Mouse (Mus musculus) adrenal gland, adult 2 months (tissue): ENCODE measurements around the gene Thra. TPM values are rescaled to one million over a fixed set of nuclear protein-coding genes. Genes with fewer than 3 reads are reported as not detected.

Experiments used
- DNase-seq: peaks from one replicate; pipeline ENCODE4 v3.0.0; 2021
- polyA plus RNA-seq: library from polyadenylated mRNA; depleted of rRNA; stranded (reverse); fragments of >200 nt; gene quantifications from 2 replicates; pipeline ENCODE4 v1.2.3, GENCODE M21; 2012
- total RNA-seq, 2 experiments: library from RNA; stranded (reverse); gene quantifications; 2 replicates each; pipeline ENCODE4 v1.2.3; 2021

The Thra gene
- total and polyA plus RNA-seq, 3 experiments = 84.6 to 105 (median 86.1) TPM

DNA sequence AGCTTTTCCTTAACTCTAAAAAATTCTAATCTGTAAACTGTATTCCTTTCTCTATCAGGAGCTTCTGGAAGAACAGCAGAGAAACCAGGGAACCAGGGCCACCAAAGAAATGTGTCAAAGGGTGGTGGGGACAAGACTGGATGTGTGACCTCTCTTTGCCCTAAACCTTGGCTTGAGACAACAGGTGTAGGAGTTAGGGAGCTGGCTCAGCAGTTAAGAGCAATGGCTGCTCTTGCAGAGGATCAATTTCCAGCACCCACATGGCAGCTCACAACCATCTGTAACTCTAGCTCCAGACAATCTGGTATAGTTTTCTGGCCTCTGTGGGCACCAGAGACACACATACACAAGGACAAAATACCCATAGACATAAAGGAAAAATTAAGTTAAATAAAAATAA lies 37.5 kb downstream of the Thra start:
- no peak for DNase-seq

DNA sequence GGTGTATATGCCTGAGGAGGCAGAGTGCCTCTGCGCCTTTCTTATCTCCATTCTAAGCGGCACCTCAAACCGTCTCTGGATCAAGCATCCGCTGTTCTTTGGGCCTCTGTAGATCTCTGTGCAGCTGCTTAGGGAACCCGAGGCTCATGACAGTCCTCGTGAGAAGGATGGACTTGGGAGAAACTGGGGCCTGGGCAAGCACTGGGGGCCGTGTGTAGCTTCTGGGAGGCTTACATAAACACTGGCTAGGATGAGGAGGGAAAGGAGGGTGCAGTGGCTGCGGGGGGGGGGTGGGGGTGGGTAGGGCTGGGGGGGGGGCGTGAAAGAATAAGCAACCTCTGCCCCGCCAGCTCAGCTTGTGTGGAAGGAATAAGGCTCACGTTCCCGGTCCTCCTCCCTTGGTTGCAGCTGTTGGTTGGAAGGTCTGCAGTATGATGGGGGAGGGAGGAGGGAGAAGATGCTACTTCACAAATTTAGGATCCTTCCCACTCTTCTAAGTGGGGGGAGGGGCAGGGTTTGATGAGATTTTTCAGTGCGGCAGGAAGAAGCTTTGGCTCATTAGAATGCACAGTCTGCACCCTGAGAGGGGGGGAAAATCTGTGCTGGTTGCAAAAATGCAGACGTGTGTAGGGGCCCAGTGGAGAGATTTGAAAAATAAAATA lies 41.5 kb downstream of the Thra start:
- no peak for DNase-seq

- DNase-seq = peak; percentile 55
Measured at GRCm38 (mm10) chr11:98782651-98783235, 42.3 kb downstream of the Thra start.

DNA sequence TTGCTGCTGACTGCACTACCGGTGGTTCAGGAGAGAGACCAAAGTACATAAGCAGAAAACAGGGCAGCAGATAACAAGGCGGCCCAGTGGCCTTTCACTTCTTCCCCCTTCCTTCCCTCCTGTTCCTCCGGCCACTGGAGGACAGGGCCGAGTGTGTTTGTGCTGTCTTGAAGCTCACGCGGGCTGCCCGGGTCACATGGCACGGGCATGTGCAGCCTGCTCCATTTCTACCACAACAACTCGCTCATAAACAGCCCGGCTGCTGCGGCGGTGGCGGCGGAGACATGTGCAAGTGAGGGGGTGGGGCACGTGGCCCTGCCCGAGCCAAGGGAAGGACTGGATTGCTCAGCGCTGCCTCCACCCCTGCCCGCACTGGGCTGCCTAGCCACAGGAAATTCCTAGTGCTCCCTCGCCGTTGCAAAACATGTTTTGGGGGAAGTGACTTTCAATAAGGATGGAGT lies 42.8 kb downstream of the Thra start:
- DNase-seq = peak; percentile 99

GRCm38 (mm10) chr11:98784139-98784538 lies 43.7 kb downstream of the Thra start:
- DNase-seq = no peak

- no peak for DNase-seq
Measured at GRCm38 (mm10) chr11:98785214-98785613, 44.8 kb downstream of the Thra start.

DNA sequence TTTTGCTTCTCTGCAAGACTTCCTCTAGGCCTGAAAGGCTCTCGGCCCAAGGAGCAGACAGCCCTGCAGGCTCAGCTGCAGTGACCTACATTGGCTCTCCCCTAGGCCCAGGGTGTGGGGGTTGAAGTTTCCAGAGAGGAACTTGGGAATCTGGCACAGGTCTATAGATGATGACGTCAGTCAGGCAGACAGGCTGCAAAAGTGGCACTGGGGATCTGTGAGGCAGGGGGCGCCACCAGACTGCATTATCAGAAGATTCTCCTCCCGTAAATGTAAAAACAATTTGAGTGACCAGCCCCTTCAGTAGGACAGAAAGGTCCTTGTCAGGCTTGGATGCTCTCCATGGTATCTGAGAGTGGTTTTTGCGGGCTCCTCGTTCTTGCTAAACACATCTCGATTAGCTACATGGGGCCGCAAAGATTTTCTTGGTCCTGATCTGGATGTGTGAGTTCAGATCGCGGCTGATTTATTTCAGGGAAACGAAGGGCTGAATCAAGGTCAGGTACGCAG lies 45.4 kb downstream of the Thra start:
- peak; percentile 87 for DNase-seq

- DNase-seq = peak; percentile 97
Measured at GRCm38 (mm10) chr11:98786359-98787214, 46.1 kb downstream of the Thra start.

- DNase-seq = no peak
Measured at GRCm38 (mm10) chr11:98787229-98787628, 46.8 kb downstream of the Thra start.

- DNase-seq = no peak
Measured at GRCm38 (mm10) chr11:98787691-98788090, 47.3 kb downstream of the Thra start.

GRCm38 (mm10) chr11:98788139-98788538 lies 47.7 kb downstream of the Thra start:
- no peak for DNase-seq

DNA sequence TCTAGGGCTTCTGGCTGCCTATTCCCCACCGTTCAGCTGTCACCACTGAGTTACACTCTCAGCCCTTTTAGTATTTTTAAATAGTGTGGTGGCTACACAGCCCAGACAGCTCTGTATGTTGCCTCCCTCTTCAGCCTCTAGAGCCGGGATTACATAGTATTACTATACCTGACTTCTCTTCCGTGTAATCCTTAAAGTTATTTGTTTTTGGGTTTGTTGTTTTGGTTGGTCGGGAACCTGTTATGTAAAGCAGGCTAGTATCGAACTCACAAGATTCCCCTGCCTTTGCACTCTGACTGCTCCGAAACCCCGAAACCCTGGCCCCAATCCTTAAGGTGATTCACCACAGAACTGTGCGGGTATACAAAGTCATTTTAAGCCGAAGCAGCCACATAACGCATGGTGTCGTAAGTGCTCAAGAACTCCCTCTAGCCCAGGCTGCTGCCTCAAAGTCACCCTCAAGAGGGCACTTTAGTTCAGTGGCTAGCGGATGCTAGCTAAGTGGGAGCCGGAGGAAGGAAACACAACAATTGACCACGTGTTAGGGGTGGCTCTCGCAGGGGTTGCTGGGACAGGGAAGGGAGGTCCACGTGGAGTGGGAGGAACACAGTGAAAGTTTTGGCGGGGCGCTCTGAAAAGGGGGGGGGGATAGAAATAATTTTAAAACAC lies 48.2 kb downstream of the Thra start:
- DNase-seq = peak; percentile 95

DNA sequence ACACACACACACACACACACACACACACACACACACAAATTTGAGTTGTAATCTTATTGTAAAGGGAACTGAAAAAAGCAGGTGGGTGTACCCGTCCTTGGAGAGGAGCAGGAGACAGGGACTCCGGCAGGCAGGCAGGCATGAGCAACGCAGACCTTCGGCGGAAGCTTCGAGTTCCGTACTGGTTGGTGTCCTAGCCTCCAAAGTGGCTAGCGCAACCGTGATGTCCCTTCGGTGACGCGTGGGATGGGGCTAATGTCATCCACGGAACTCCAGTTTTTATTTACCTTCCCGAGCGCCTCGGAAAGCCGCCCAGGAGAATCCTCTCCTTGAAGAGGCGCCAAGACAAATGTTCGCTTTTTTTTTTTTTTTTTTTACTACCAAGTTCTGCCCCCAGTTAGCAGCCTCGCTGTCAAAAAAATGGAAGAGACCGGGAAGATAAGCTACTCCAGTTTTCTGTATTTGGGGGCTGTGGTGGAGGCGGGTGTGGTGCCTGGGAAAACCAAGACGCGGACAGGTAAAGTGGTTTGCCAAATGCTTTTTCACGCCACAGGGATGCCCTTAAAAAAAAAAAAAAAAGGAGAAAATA lies 48.9 kb downstream of the Thra start:
- DNase-seq = no peak

GRCm38 (mm10) chr11:98789824-98790223 lies 49.4 kb downstream of the Thra start:
- DNase-seq = no peak

- no peak for DNase-seq
Measured at GRCm38 (mm10) chr11:98790631-98791205, 50.3 kb downstream of the Thra start.

DNA sequence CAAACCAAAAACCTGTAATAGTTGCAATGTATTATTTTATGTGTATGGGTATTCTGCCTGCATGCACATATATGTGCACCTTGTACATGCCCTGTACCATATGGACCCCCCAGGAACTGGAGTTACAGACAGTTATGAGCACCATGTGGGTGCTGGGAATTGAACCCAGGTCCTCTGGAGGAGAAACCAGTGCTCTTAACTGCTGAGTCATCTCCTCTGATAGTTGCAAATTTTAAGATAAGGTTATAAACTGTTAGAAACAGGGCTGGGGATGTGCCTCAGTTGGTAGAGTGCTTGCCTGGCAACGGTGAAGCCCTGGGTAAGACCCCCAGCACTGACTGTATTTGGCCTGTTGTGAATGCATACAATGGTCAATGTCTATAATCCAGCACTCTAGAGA lies 51.0 kb downstream of the Thra start:
- no peak for DNase-seq

GRCm38 (mm10) chr11:98792081-98792480 lies 51.6 kb downstream of the Thra start:
- no peak for DNase-seq

DNA sequence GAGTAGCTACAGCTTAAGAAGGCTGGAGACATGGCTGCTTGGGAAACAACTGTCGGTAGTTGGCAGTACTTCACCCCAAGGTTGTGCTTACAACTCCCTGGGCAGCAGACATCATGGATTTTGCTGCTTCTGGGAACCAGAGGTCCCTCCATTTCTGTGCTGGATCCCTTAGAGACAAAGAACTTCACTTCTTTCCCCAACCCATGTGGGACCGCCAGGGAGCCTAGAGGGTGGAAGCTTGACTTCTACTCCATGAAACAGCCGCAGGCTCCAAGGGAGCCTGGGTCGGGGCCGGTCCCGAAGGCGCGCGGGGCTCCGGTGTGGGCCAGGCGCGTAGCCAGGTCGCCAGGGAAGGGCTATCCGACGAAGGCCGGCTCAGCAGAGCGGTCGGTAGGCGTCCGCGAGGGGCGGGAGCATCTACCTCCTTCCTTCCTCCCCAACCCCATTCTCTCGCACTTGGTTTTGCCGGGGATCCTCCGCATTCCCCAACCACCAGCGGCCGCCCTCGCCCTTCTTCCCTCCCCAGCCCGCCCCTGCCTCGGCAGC lies 54.1 kb downstream of the Thra start:
- peak; percentile 91 for DNase-seq

DNA sequence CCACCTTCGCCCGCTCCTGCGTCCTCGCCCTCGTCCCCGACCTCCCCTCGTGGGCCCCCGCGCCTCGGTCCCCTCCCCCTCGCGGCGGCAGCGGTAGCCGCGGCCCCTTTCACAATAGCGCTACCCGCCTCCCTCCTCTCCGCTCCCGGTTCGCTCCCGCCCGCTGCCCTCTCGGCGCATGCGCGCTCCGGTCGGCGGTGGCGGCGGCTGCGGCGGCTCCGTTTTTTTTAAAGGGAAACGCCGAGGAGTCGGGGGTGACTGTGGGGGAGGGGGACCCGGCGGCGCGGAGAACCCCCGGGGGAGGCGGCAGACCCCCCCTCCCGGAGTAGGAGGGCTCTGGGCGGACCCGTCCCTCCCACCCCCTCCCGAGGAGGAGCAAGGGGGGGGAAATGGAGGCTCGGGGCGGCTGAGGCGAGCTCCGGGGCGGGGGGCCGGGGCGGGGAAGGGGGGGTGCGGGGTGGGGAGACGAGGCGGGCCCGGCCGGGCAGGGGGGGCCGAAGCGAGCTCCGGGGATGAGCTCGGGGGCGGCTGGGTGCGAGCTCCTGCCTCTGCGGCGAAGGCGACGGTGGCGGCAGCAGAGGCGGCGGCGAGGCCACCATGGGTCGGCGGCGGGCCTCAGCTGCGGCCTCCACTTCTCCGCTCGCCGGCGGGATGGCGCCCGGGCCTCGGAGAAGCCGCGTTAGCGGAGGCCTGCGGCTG lies 54.7 kb downstream of the Thra start, which contains the start of gene Msl1:
TSS of gene Msl1 (plus strand) at position 502 of the 699 bp plus-strand sequence.
- peak; percentile 95 for DNase-seq
